Mouse (Mus musculus) embryonic fibroblast, embryonic 13.5 days (primary cell): Measurements from ENCODE around the gene Tbc1d16.

ENCODE experiments used
- CTCF ChIP-seq: IDR thresholded peaks from 2 replicates; pipeline ENCODE4 v1.5.1; 2011; ENCODE audit warnings: mild to moderate bottlenecking, control low read depth, low read length, moderate library complexity, borderline replicate concordance; ENCODE audit not compliant: insufficient read depth
- POLR2A ChIP-seq: IDR thresholded peaks from 2 replicates; pipeline ENCODE4 v1.6.1; 2011; ENCODE audit warnings: low read depth, mild to moderate bottlenecking, control low read depth, low read length, moderate library complexity

GRCm38 (mm10) chr11:119237007-119237406, 8.7 kb upstream of the Tbc1d16 start:
- TF ChIP-seq CTCF (no peak), POLR2A (no peak)
